Comparison of ENCODE assay signal across 7 mouse cellular contexts in the genomic region with DNA sequence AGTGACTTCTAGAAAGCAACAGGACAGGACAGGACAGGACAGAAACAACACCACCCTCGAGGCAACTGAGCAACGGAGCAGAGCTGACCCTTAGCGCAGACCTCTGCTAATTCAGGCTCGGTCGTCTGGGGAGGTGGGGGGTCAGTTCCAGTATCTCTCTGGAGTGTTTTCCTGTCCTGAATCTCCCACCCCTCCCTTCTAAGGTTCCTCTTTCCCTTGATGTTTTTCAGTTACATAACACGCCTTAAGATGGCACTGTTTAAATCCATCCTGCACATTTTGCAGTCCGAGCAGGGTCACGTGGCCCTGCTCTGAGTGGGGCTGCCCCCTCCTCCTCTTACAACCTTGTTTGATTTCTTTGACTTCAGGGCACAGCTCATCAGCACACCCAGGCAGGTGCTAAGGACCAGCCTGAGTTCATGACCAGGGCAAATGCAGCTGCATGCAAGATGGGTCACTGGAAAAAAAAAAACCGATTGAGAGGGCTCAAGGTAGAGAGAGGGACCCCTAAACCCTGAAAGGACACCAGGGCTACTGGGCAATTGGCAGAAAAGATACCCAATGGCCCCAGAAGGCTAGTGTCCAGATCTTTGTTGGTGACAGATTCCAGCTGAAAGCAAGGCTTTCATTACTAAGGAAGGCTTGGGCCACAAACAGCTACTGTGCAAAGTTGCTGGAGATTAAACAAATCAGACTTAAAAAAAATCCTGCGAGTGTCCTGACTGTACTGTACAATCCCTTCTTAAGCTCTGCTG. TPM values are rescaled to one million over a fixed set of nuclear protein-coding genes. Genes with fewer than 3 reads are reported as not detected.
DNase-seq lines count a peak whose midpoint lies in the region; ATAC-seq and TF ChIP-seq lines count a peak whose summit lies in the region.

No protein-coding gene starts in this region.

- peaks cover 73% of the 10 kb centered on the region for H3K27me3 ChIP-seq in lung, embryonic 14.5 days (ENCODE audit: insufficient read depth, low read length)
- H3K27me3 ChIP-seq in hindbrain, embryonic 14.5 days (ENCODE audit: control insufficient read depth, insufficient read depth, low read length), result peaks cover 12% of the 10 kb centered on the region; the same call in 1 of the 2 replicates

- no peak for ATAC-seq in lung, embryonic 14.5 days (ENCODE audit: insufficient read depth)
- 0 out of 2 replicates have a peak, but pooled peaks have one; percentile 30 for ATAC-seq in common myeloid progenitor, adult 5-6 weeks (replicated peaks; ENCODE audit: low read depth, poor library complexity, severe bottlenecking)
- no peak for ATAC-seq in hindbrain, embryonic 14.5 days (ENCODE audit: low FRiP score)

- peak; percentile 43 for TF ChIP-seq CTCF in lung, embryonic 14.5 days (IDR thresholded peaks at IDR 0.05; ENCODE audit: low read depth)
- TF ChIP-seq CTCF in olfactory bulb, adult 2 months (IDR thresholded peaks at IDR 0.05; ENCODE audit: insufficient read depth, low read depth, low read length), result 0 out of 2 replicates have a peak, but pooled peaks have one; percentile 14

- no peak overlapping the region for H3K9ac ChIP-seq in lung, embryonic 14.5 days
- H3K9ac ChIP-seq in hindbrain, embryonic 14.5 days, result peak overlapping the region; percentile 74

- H3K4me3 ChIP-seq in lung, embryonic 14.5 days (ENCODE audit: low read depth, low read length), result peak overlapping the region; percentile 54
- peak overlapping the region; percentile 57 for H3K4me3 ChIP-seq in hindbrain, embryonic 14.5 days (replicated peaks; ENCODE audit: low read length)
- peak overlapping the region; percentile 72 for H3K4me3 ChIP-seq in olfactory bulb, adult 2 months (ENCODE audit: insufficient read depth, low read depth, low read length)

- peaks cover 14% of the 10 kb centered on the region for H3K4me1 ChIP-seq in lung, embryonic 14.5 days (ENCODE audit: insufficient read depth)
- H3K4me1 ChIP-seq in hindbrain, embryonic 14.5 days (replicated peaks; ENCODE audit: control insufficient read depth, insufficient read depth, low read length), result peaks cover 45% of the 10 kb centered on the region
- peaks cover 48% of the 10 kb centered on the region for H3K4me1 ChIP-seq in olfactory bulb, adult 2 months (ENCODE audit: control insufficient read depth, insufficient read depth, low read length)

- peak; percentile 55 for DNase-seq in lung, embryonic 14.5 days
- no peak for DNase-seq in lung, postnatal 4 days
- peak; percentile 58 for DNase-seq in hindbrain, embryonic 14.5 days (ENCODE audit: low spot score)
- DNase-seq in left cerebral cortex, postnatal 36 days (ENCODE audit: low spot score in 2 of 2), result no peak
- no peak for DNase-seq in c-Kit-positive CD71-positive TER-119-positive erythroid progenitor cells, embryonic 14.5 days (ENCODE audit: low spot score)

- 7% methylated on average over 10 of the region's 10 CpGs for WGBS in lung, embryonic 14.5 days
- WGBS in hindbrain, embryonic 14.5 days, result 4% methylated on average over 10 of the region's 10 CpGs
- 25% methylated on average over 10 of the region's 10 CpGs for WGBS in olfactory bulb, adult 2 months

- H3K36me3 ChIP-seq in lung, embryonic 14.5 days (ENCODE audit: insufficient read depth), result no peaks in the 10 kb centered on the region
- no peaks in the 10 kb centered on the region for H3K36me3 ChIP-seq in hindbrain, embryonic 14.5 days (replicated peaks; ENCODE audit: control insufficient read depth, insufficient read depth)

- TF ChIP-seq POLR2A in olfactory bulb, adult 2 months (IDR thresholded peaks at IDR 0.05; ENCODE audit: insufficient read depth, low read depth, low read length), result no peak

- H3K4me2 ChIP-seq in lung, embryonic 14.5 days, result peak overlapping the region; percentile 98
- H3K4me2 ChIP-seq in hindbrain, embryonic 14.5 days (replicated peaks), result peak overlapping the region; percentile 88

- intact Hi-C loops in left cerebral cortex, postnatal 36 days (cut with DNase I), result loop anchor here (2.0 to 5.0 kb wide), 5 partner anchors 31 to 361 kb away; a partner anchor contains a TSS

- H3K27ac ChIP-seq in lung, embryonic 14.5 days (ENCODE audit: low read depth), result no peak overlapping the region
- no peak overlapping the region for H3K27ac ChIP-seq in hindbrain, embryonic 14.5 days
- no peak overlapping the region for H3K27ac ChIP-seq in olfactory bulb, adult 2 months (ENCODE audit: insufficient read depth, low read depth, low read length)

- H3K9me3 ChIP-seq in lung, embryonic 14.5 days (ENCODE audit: low read depth, low read length), result no peaks in the 10 kb centered on the region
- no peaks in the 10 kb centered on the region for H3K9me3 ChIP-seq in hindbrain, embryonic 14.5 days (ENCODE audit: control insufficient read depth, low read length)

RNA-seq across cellular contexts. Expression of a gene that starts 1.6 kb away (rescaled TPM):
- 1.3 and 1.4 TPM in 2 replicates for polyA plus RNA-seq in lung, embryonic 14.5 days (2014; fragmentation: Nextera tagmentation; extraction: Ambion mirVana)
- total RNA-seq in common myeloid progenitor, adult 5-6 weeks (2017), result not detected in 2 replicates
- 17.4 and 20.5 TPM in 2 replicates for polyA plus RNA-seq in hindbrain, embryonic 14.5 days (2014; fragmentation: Nextera tagmentation; extraction: Ambion mirVana)
- polyA plus RNA-seq in olfactory bulb, adult 2 months (2012; ENCODE audit: insufficient read depth, insufficient read length, low replicate concordance, missing spikeins), result not detected in 2 replicates
- total RNA-seq in left cerebral cortex, postnatal 36 days (2021), result 100 to 1,000 TPM; 240 to 248 TPM

RNA-seq across cellular contexts. Expression of a gene that starts 54.8 kb away (rescaled TPM):
- polyA plus RNA-seq in lung, embryonic 14.5 days (2014; fragmentation: Nextera tagmentation; extraction: Ambion mirVana), result 17.4 and 17.7 TPM in 2 replicates
- total RNA-seq in common myeloid progenitor, adult 5-6 weeks (2017), result 5.7 and 14.6 TPM in 2 replicates
- polyA plus RNA-seq in hindbrain, embryonic 14.5 days (2014; fragmentation: Nextera tagmentation; extraction: Ambion mirVana), result 11.4 and 15.9 TPM in 2 replicates
- polyA plus RNA-seq in olfactory bulb, adult 2 months (2012; ENCODE audit: insufficient read depth, insufficient read length, low replicate concordance, missing spikeins), result not detected in 2 replicates
- total RNA-seq in left cerebral cortex, postnatal 36 days (2021), result 10 to 100 TPM; 30.6 to 31.0 TPM

RNA-seq across cellular contexts. Expression of a gene that starts 56.8 kb away (rescaled TPM):
- polyA plus RNA-seq in lung, embryonic 14.5 days (2014; fragmentation: Nextera tagmentation; extraction: Ambion mirVana), result 14.6 TPM in 2 replicates
- total RNA-seq in common myeloid progenitor, adult 5-6 weeks (2017), result 17.6 and 18.6 TPM in 2 replicates
- 12.3 and 13.2 TPM in 2 replicates for polyA plus RNA-seq in hindbrain, embryonic 14.5 days (2014; fragmentation: Nextera tagmentation; extraction: Ambion mirVana)
- 61.2 TPM in 1 of 2 replicates, not detected in the other for polyA plus RNA-seq in olfactory bulb, adult 2 months (2012; ENCODE audit: insufficient read depth, insufficient read length, low replicate concordance, missing spikeins)
- total RNA-seq in left cerebral cortex, postnatal 36 days (2021), result 10 to 100 TPM; 62.9 to 67.5 TPM

Comparison
In these comparisons a context has a peak if more than half of its experiments do, and no peak if none do; other contexts are left out.
1. DNase-seq: peak in lung, embryonic 14.5 days (single experiment) and hindbrain, embryonic 14.5 days (single experiment); none in lung, postnatal 4 days (0 of 2), left cerebral cortex, postnatal 36 days (0 of 2) and c-Kit-positive CD71-positive TER-119-positive erythroid progenitor cells, embryonic 14.5 days (single experiment).
2. Peak in every context shown above with its lines, with median percentiles within 50 percentile points of each other: H3K4me3 ChIP-seq.